Mouse (Mus musculus) CD4-positive, CD25-positive, alpha-beta regulatory T cell, adult 9 weeks (primary cell): ENCODE results near the gene Cebpg. TPM values are rescaled to one million over a fixed set of nuclear protein-coding genes. Genes with fewer than 3 reads are reported as not detected.

Experiments
- polyA plus RNA-seq: library from polyadenylated mRNA; unstranded; fragments of 100-300 nt; shearing (Covaris generic); gene quantifications from one replicate; pipeline ENCODE4 v1.2.1, GENCODE M21; 2017

The Cebpg gene
- 6.0 TPM for polyA plus RNA-seq

GRCm38 (mm10) chr7:35056436-35056864 is at the start of gene Cebpg:
Gene Cebpg (minus strand): TSS chr7:35056573.

Other genes with a start within 250 kb of the Cebpg start
- gene Chst8, start 243.9 kb downstream of the Cebpg start, polyA plus RNA-seq, result not detected
- 58.7 TPM for gene Pepd, start 144.2 kb downstream of the Cebpg start, polyA plus RNA-seq
- gene Cebpa, start 62.7 kb upstream of the Cebpg start, polyA plus RNA-seq, result 0.50 TPM
- 11.8 TPM for gene Slc7a10, start 129.8 kb upstream of the Cebpg start, polyA plus RNA-seq
- gene Lrp3, start 158.9 kb upstream of the Cebpg start, polyA plus RNA-seq, result 2.6 TPM